Mouse (Mus musculus) heart, adult 10 weeks (tissue): ENCODE results near the gene 4931440F15Rik. TPM values are rescaled to one million over a fixed set of nuclear protein-coding genes. Genes with fewer than 3 reads are reported as not detected.

Experiments
- polyA plus RNA-seq: library from polyadenylated mRNA; stranded (reverse); fragments of 350-450 nt; fragmentation: Illumina TruSeq; extraction: RNeasy Lipid Tissue Mini Kit (QIAGEN cat#74804); gene quantifications from one replicate; pipeline ENCODE4 v1.2.3, GENCODE M21; 2014; ENCODE audit warnings: low read depth, low replicate concordance

The 4931440F15Rik gene
- not detected for polyA plus RNA-seq

GRCm38 (mm10) chr11:29825271-29825718, at the start of gene 4931440F15Rik:
TSS of gene 4931440F15Rik (minus strand) at chr11:29825668.

Other genes starting within 250 kb of the 4931440F15Rik start
- 72.3 TPM for gene Rtn4, start 132.7 kb downstream of the 4931440F15Rik start, polyA plus RNA-seq
- 3.4 TPM for gene Eml6, start 200.4 kb upstream of the 4931440F15Rik start, polyA plus RNA-seq